Mouse (Mus musculus): ENCODE measurements around the gene Cyth2. TPM values are rescaled to one million over a fixed set of nuclear protein-coding genes. Genes with fewer than 3 reads are reported as not detected.
A peak's percentile ranks its signal among the peaks of the same experiment; 100 is the strongest.

Cyth2 gene
- polyA plus RNA-seq, 1 experiment: 112 TPM

GRCm38 (mm10) chr7:45808471-45808870 lies 5.9 kb downstream of the Cyth2 start:
- H3K4me1 ChIP-seq (ENCODE audit: control insufficient read depth, insufficient read depth, low read length): peaks cover 23% of the 10 kb centered on the region
- H3K27me3 ChIP-seq (ENCODE audit: control insufficient read depth, insufficient read depth, low read length): no peaks in the 10 kb centered on the region
- no peak overlapping the region for H3K4me3 ChIP-seq (replicated peaks; ENCODE audit: insufficient read depth, low read depth, low read length)
- H3K27ac ChIP-seq (ENCODE audit: insufficient read depth, low read length): no peak overlapping the region
- DNase-seq: no peak
- TF ChIP-seq POLR2A (IDR thresholded peaks at IDR 0.05; ENCODE audit: borderline replicate concordance, insufficient read depth, low read length) (no peak), CTCF (IDR thresholded peaks at IDR 0.05; ENCODE audit: borderline replicate concordance, insufficient read depth, low read depth, low read length) (no peak)
- WGBS: 28% methylated on average over 11 of the region's 11 CpGs

DNA sequence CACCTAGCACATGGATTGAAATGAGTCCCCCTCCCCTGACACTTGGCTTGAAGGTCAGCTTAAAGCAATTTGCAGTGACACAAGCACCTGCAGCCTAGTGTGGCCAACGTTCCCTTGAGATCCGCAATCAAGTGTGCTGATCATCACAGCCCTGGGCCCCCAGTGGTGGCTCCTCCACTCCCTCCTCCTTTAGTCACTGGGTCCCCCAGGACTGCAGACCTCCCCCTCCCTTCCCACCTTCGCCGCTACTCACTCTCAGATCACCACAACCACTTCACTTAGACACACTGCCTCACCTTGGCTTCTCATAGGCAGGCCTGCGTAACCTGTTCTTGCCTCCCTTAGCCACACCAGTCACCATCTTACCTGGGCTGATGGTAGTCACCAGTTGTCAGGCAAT lies 8.4 kb downstream of the Cyth2 start:
- Histone ChIP-seq H3K27ac (ENCODE audit: insufficient read depth, low read length) (no peak overlapping the region), H3K4me3 (replicated peaks; ENCODE audit: insufficient read depth, low read depth, low read length) (no peak overlapping the region), H3K4me1 (ENCODE audit: control insufficient read depth, insufficient read depth, low read length) (peaks cover 22% of the 10 kb centered on the region), H3K27me3 (ENCODE audit: control insufficient read depth, insufficient read depth, low read length) (no peaks in the 10 kb centered on the region)
- no peak for DNase-seq
- TF ChIP-seq CTCF (IDR thresholded peaks at IDR 0.05; ENCODE audit: borderline replicate concordance, insufficient read depth, low read depth, low read length) (no peak), POLR2A (IDR thresholded peaks at IDR 0.05; ENCODE audit: borderline replicate concordance, insufficient read depth, low read length) (0 out of 2 replicates have a peak, but pooled peaks have one; percentile 1)
- WGBS: 63% methylated on average over 5 of the region's 5 CpGs

DNA sequence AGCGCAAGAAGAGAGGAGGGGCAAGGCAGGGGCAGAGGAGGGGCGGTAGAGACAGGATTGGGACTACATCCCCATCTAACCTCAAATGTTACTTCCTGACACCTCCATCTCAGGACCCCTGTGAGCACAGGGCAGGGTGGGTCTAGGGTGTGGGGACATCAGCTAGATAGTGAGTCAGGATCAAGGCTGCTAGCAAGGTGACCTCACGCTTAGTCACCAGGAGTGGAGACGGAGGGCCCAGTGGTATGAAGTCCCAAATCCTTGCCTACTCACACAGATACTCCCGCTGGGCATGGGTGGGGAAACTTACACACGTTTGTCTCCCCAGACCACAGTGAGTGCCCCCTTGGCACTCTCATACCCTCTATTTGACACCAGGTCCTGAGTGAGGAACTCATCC lies 11.8 kb downstream of the Cyth2 start:
- Histone ChIP-seq H3K4me1 (ENCODE audit: control insufficient read depth, insufficient read depth, low read length) (peaks cover 8% of the 10 kb centered on the region; the same call in 1 of the 2 replicates), H3K27ac (ENCODE audit: insufficient read depth, low read length) (no peak overlapping the region), H3K27me3 (ENCODE audit: control insufficient read depth, insufficient read depth, low read length) (no peaks in the 10 kb centered on the region), H3K4me3 (replicated peaks; ENCODE audit: insufficient read depth, low read depth, low read length) (no peak overlapping the region)
- no peak for DNase-seq
- TF ChIP-seq POLR2A (IDR thresholded peaks at IDR 0.05; ENCODE audit: borderline replicate concordance, insufficient read depth, low read length): no peak
- no peak for TF ChIP-seq CTCF (IDR thresholded peaks at IDR 0.05; ENCODE audit: borderline replicate concordance, insufficient read depth, low read depth, low read length)
- WGBS: 88% methylated on average over 6 of the region's 6 CpGs

- no peak for TF ChIP-seq POLR2A (IDR thresholded peaks at IDR 0.05; ENCODE audit: borderline replicate concordance, insufficient read depth, low read length)
- peak; percentile 100 for TF ChIP-seq CTCF (IDR thresholded peaks at IDR 0.05; ENCODE audit: borderline replicate concordance, insufficient read depth, low read depth, low read length)
- no peak overlapping the region for H3K27ac ChIP-seq (ENCODE audit: insufficient read depth, low read length)
- no peak overlapping the region for H3K4me3 ChIP-seq (replicated peaks; ENCODE audit: insufficient read depth, low read depth, low read length)
- WGBS: 2% methylated on average over 12 of the region's 12 CpGs
- no peaks in the 10 kb centered on the region for H3K27me3 ChIP-seq (ENCODE audit: control insufficient read depth, insufficient read depth, low read length)
- peaks cover 13% of the 10 kb centered on the region for H3K4me1 ChIP-seq (ENCODE audit: control insufficient read depth, insufficient read depth, low read length)
- peak; percentile 85 to 92 for DNase-seq
These were observed 13.0 kb downstream of the Cyth2 start for GRCm38 (mm10) chr7:45801348-45801747.

- DNase-seq: peak in 1 of 2 experiments; percentile 21
- no peaks in the 10 kb centered on the region for H3K27me3 ChIP-seq (ENCODE audit: control insufficient read depth, insufficient read depth, low read length)
- TF ChIP-seq POLR2A (IDR thresholded peaks at IDR 0.05; ENCODE audit: borderline replicate concordance, insufficient read depth, low read length) (no peak), CTCF (IDR thresholded peaks at IDR 0.05; ENCODE audit: borderline replicate concordance, insufficient read depth, low read depth, low read length) (no peak)
- H3K4me1 ChIP-seq (ENCODE audit: control insufficient read depth, insufficient read depth, low read length): peaks cover 13% of the 10 kb centered on the region
- no peak overlapping the region for H3K27ac ChIP-seq (ENCODE audit: insufficient read depth, low read length)
- H3K4me3 ChIP-seq (replicated peaks; ENCODE audit: insufficient read depth, low read depth, low read length): no peak overlapping the region
- 49% methylated on average over 25 of the region's 25 CpGs for WGBS
These were observed 13.7 kb downstream of the Cyth2 start for GRCm38 (mm10) chr7:45800546-45801204.

DNA sequence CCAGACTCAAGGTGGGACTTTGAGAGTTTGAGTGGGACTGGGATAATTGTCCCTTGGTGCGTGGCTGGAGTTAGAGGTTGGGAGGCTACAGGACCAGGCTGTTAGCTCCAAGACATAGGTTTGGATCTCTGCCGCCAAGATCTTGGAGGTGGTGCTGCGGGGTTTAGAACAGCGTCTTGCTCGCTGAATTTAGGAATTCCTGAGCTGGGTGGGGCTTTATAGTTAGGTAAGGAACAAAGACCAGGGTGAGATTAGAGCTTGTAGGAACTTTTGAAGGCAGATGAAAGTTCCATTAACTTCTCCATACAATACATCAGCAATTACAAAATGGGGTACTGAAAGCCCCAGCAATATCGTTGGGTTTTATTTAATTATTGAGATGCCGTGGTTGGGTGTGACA lies 14.4 kb downstream of the Cyth2 start:
- DNase-seq: no peak
- WGBS: 67% methylated on average over 7 of the region's 7 CpGs

DNA sequence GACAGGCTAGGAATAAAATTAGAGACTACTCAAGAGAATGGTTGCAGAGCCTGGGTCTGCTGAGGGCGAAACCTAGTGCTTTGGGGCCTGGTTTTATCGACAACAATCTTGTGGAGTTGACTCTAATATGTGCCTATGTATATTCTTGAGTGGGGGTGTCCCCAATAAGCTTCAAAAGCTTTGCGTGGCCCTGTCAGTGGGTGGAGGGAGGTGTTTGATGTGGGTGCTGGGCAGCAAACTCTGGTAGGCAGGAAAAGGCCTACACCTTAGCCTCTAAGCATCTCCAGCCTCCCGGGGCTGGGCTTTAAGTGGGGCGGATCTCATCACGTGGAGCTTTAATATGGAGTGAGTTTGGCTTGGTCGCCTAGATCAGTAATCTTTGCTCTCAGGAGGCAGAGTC lies 15.4 kb downstream of the Cyth2 start:
- no peak overlapping the region for H3K27ac ChIP-seq (ENCODE audit: insufficient read depth, low read length)
- H3K4me1 ChIP-seq (ENCODE audit: control insufficient read depth, insufficient read depth, low read length): peaks cover 13% of the 10 kb centered on the region
- WGBS: 79% methylated on average over 7 of the region's 7 CpGs
- no peak for TF ChIP-seq CTCF (IDR thresholded peaks at IDR 0.05; ENCODE audit: borderline replicate concordance, insufficient read depth, low read depth, low read length)
- no peak for TF ChIP-seq POLR2A (IDR thresholded peaks at IDR 0.05; ENCODE audit: borderline replicate concordance, insufficient read depth, low read length)
- H3K27me3 ChIP-seq (ENCODE audit: control insufficient read depth, insufficient read depth, low read length): no peaks in the 10 kb centered on the region
- no peak for DNase-seq
- H3K4me3 ChIP-seq (replicated peaks; ENCODE audit: insufficient read depth, low read depth, low read length): no peak overlapping the region

More for the DNA sequence above, 14.4 kb downstream of the Cyth2 start:
- Histone ChIP-seq H3K4me3 (replicated peaks; ENCODE audit: insufficient read depth, low read depth, low read length) (no peak overlapping the region), H3K27ac (ENCODE audit: insufficient read depth, low read length) (no peak overlapping the region), H3K4me1 (ENCODE audit: control insufficient read depth, insufficient read depth, low read length) (peaks cover 13% of the 10 kb centered on the region), H3K27me3 (ENCODE audit: control insufficient read depth, insufficient read depth, low read length) (no peaks in the 10 kb centered on the region)
- no peak for TF ChIP-seq POLR2A (IDR thresholded peaks at IDR 0.05; ENCODE audit: borderline replicate concordance, insufficient read depth, low read length)
- TF ChIP-seq CTCF (IDR thresholded peaks at IDR 0.05; ENCODE audit: borderline replicate concordance, insufficient read depth, low read depth, low read length): no peak

DNA sequence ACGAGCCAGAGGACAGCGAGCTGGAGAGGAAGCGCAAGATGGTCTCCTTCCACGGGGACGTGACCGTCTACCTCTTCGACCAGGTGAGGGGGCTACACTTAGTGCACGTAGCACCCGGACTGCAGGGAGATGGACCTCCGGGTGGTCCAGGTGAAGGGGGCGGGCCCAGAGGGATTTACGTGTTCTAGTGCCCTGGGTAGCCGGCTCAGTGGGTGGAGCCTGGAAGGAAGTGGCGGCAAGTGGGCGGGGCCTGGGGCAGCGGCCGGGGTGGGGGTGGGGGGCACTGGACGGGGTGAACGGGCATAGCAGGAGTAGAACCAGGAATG lies 15.9 kb downstream of the Cyth2 start:
- peak in 1 of 2 experiments; percentile 41 for DNase-seq
- H3K4me3 ChIP-seq (replicated peaks; ENCODE audit: insufficient read depth, low read depth, low read length): peak overlapping the region; percentile 41
- no peaks in the 10 kb centered on the region for H3K27me3 ChIP-seq (ENCODE audit: control insufficient read depth, insufficient read depth, low read length)
- TF ChIP-seq CTCF (IDR thresholded peaks at IDR 0.05; ENCODE audit: borderline replicate concordance, insufficient read depth, low read depth, low read length): no peak
- no peak for TF ChIP-seq POLR2A (IDR thresholded peaks at IDR 0.05; ENCODE audit: borderline replicate concordance, insufficient read depth, low read length)
- WGBS: 18% methylated on average over 19 of the region's 19 CpGs
- peaks cover 13% of the 10 kb centered on the region for H3K4me1 ChIP-seq (ENCODE audit: control insufficient read depth, insufficient read depth, low read length)
- H3K27ac ChIP-seq (ENCODE audit: insufficient read depth, low read length): no peak overlapping the region

All from cerebellum, adult 2 months (tissue).